Mouse (Mus musculus) heart, embryonic 13.5 days (tissue): ENCODE measurements around the gene Wdr25. TPM values are rescaled to one million over a fixed set of nuclear protein-coding genes. Genes with fewer than 3 reads are reported as not detected.

Experiments used
- ATAC-seq: fragments of 200-750 bp; cut with Nextera tagmentation; 2 replicates; pipeline ENCODE4 v1.8.0; 2017; ENCODE audit warnings: moderate TSS enrichment; ENCODE audit not compliant: insufficient number of reproducible peaks, low FRiP score, low TSS enrichment; ENCODE audit errors: extremely low read depth
- H3K27ac ChIP-seq: fragments of 300-500 bp; sonication (generic); replicated peaks from 2 replicates; pipeline ENCODE4 v1.5.1; 2015; ENCODE audit warnings: moderate library complexity, mild to moderate bottlenecking, inconsistent platforms
- H3K27me3 ChIP-seq: fragments of 300-500 bp; sonication (generic); replicated peaks from 2 replicates; pipeline ENCODE4 v1.6.1; 2015; ENCODE audit warnings: mild to moderate bottlenecking, inconsistent platforms
- H3K36me3 ChIP-seq: fragments of 300-500 bp; sonication (generic); 2 replicates; pipeline ENCODE4 v1.6.1; 2015; ENCODE audit warnings: mild to moderate bottlenecking, inconsistent platforms
- H3K4me1 ChIP-seq: fragments of 300-500 bp; sonication (generic); 2 replicates; pipeline ENCODE4 v1.6.1; 2015; ENCODE audit warnings: inconsistent platforms
- H3K4me2 ChIP-seq: fragments of 300-500 bp; sonication (generic); 2 replicates; pipeline ENCODE4 v1.6.1; 2015; ENCODE audit warnings: inconsistent platforms, mild to moderate bottlenecking, moderate library complexity
- H3K4me3 ChIP-seq: fragments of 300-500 bp; sonication (generic); 2 replicates; pipeline ENCODE4 v1.5.1; 2015; ENCODE audit warnings: moderate library complexity, mild to moderate bottlenecking, inconsistent platforms
- H3K9ac ChIP-seq: fragments of 300-500 bp; sonication (generic); 2 replicates; pipeline ENCODE4 v1.6.1; 2015; ENCODE audit warnings: inconsistent platforms, mild to moderate bottlenecking, moderate library complexity
- H3K9me3 ChIP-seq: fragments of 300-500 bp; sonication (generic); 2 replicates; pipeline ENCODE4 v1.6.1; 2016; ENCODE audit warnings: inconsistent platforms
- WGBS: fragments of 180-500 bp; shearing (Covaris S2); methylation state at CpG from one replicate; pipeline ENCODE4 v1.1.7; 2015; ENCODE audit warnings: mixed read lengths; 5-methylcytosine and 5-hydroxymethylcytosine counted together
- polyA plus RNA-seq: library from polyadenylated mRNA; unstranded; fragments of >200 nt; fragmentation: Nextera tagmentation; extraction: Ambion mirVana; gene quantifications from 2 replicates; pipeline ENCODE4 v1.2.1, GENCODE M21; 2015

Wdr25 gene
- polyA plus RNA-seq, 1 experiment from 2014 or later: 6.3 TPM

GRCm38 (mm10) chr12:109069751-109070150 is 176.3 kb downstream of the Wdr25 start:
- no peak overlapping the region for H3K27ac ChIP-seq
- no peak overlapping the region for H3K9ac ChIP-seq
- ATAC-seq: no peak
- H3K9me3 ChIP-seq: no peaks in the 10 kb centered on the region
- H3K4me1 ChIP-seq: peaks cover 12% of the 10 kb centered on the region; the same call in 1 of the 2 replicates
- no peak overlapping the region for H3K4me2 ChIP-seq
- peaks cover 60% of the 10 kb centered on the region for H3K27me3 ChIP-seq
- no peak overlapping the region for H3K4me3 ChIP-seq
- WGBS: 37% methylated on average over 2 of the region's 2 CpGs
- H3K36me3 ChIP-seq: no peaks in the 10 kb centered on the region

GRCm38 (mm10) chr12:109071248-109071647 is 177.8 kb downstream of the Wdr25 start:
- WGBS: 82% methylated on average over 13 of the region's 13 CpGs
- Histone ChIP-seq H3K4me1 (peaks cover 12% of the 10 kb centered on the region; the same call in 1 of the 2 replicates), H3K9ac (no peak overlapping the region), H3K36me3 (no peaks in the 10 kb centered on the region), H3K27me3 (peaks cover 48% of the 10 kb centered on the region), H3K4me2 (no peak overlapping the region), H3K9me3 (no peaks in the 10 kb centered on the region), H3K4me3 (no peak overlapping the region), H3K27ac (no peak overlapping the region)
- ATAC-seq: no peak

- H3K27me3 ChIP-seq: peaks cover 32% of the 10 kb centered on the region
- H3K36me3 ChIP-seq: no peaks in the 10 kb centered on the region
- WGBS: 80% methylated on average over 6 of the region's 6 CpGs
- no peak overlapping the region for H3K4me3 ChIP-seq
- H3K4me1 ChIP-seq: no peaks in the 10 kb centered on the region
- H3K9me3 ChIP-seq: no peaks in the 10 kb centered on the region
- no peak for ATAC-seq
- no peak overlapping the region for H3K4me2 ChIP-seq
- no peak overlapping the region for H3K9ac ChIP-seq
- H3K27ac ChIP-seq: no peak overlapping the region
These were observed 180.7 kb downstream of the Wdr25 start for GRCm38 (mm10) chr12:109074106-109074505.

GRCm38 (mm10) chr12:109074777-109075285 is 181.4 kb downstream of the Wdr25 start:
- Histone ChIP-seq H3K9ac (no peak overlapping the region), H3K9me3 (no peaks in the 10 kb centered on the region), H3K27ac (no peak overlapping the region), H3K36me3 (no peaks in the 10 kb centered on the region), H3K4me3 (no peak overlapping the region), H3K4me2 (no peak overlapping the region), H3K4me1 (no peaks in the 10 kb centered on the region), H3K27me3 (peaks cover 25% of the 10 kb centered on the region)
- 87% methylated on average over 2 of the region's 2 CpGs for WGBS
- no peak for ATAC-seq

GRCm38 (mm10) chr12:109077036-109077435 is 183.6 kb downstream of the Wdr25 start:
- Histone ChIP-seq H3K27me3 (peaks cover 10% of the 10 kb centered on the region), H3K36me3 (no peaks in the 10 kb centered on the region), H3K9me3 (no peaks in the 10 kb centered on the region), H3K4me2 (no peak overlapping the region), H3K4me1 (no peaks in the 10 kb centered on the region), H3K4me3 (no peak overlapping the region), H3K9ac (no peak overlapping the region), H3K27ac (no peak overlapping the region)
- WGBS: 74% methylated on average over 6 of the region's 6 CpGs
- ATAC-seq: no peak

Other genes with a start within 250 kb of the Wdr25 start
- 0.41 and 1.3 TPM in 2 replicates for gene Degs2, start 191.3 kb upstream of the Wdr25 start, polyA plus RNA-seq
- 9.8 and 11.7 TPM in 2 replicates for gene Yy1, start 100.7 kb upstream of the Wdr25 start, polyA plus RNA-seq
- 3.3 and 3.4 TPM in 2 replicates for gene Slc25a29, start 57.7 kb upstream of the Wdr25 start, polyA plus RNA-seq
- gene Slc25a47, start 57.6 kb upstream of the Wdr25 start, polyA plus RNA-seq: 5.8 and 5.9 TPM in 2 replicates
- 58.4 and 59.9 TPM in 2 replicates for gene Wars, start 543 bp downstream of the Wdr25 start, polyA plus RNA-seq
- gene Begain, start 174.6 kb downstream of the Wdr25 start, polyA plus RNA-seq: 1.7 and 2.0 TPM in 2 replicates